8 mouse cellular contexts compared by ENCODE assay signal in genomic region chr6:48047114-48047449, GRCm38 (mm10). TPM values are rescaled to one million over a fixed set of nuclear protein-coding genes. Genes with fewer than 3 reads are reported as not detected.
DNase-seq lines count a peak whose midpoint lies in the region; ATAC-seq and TF ChIP-seq lines count a peak whose summit lies in the region.

No protein-coding gene starts in this region.

- 3% methylated on average over 12 of the region's 12 CpGs for WGBS in kidney, adult 2 months

- H3K4me3 ChIP-seq in kidney, adult 2 months (ENCODE audit: insufficient read depth, low read depth, low read length) = peak overlapping the region; percentile 94

- peaks cover 3% of the 10 kb centered on the region for H3K36me3 ChIP-seq in kidney, adult 2 months (ENCODE audit: control insufficient read depth, insufficient read depth, low read length)

- no peak overlapping the region for H3K27ac ChIP-seq in kidney, adult 2 months (ENCODE audit: insufficient read depth, low read depth, low read length)

- no peak for TF ChIP-seq CTCF in kidney, adult 2 months (conservative IDR thresholded peaks at IDR 0.05; ENCODE audit: insufficient read depth, insufficient read length, low read depth, low read length)

- no peaks in the 10 kb centered on the region for H3K27me3 ChIP-seq in kidney, adult 2 months (replicated peaks; ENCODE audit: control insufficient read depth, insufficient read depth, low read length)

- peak; percentile 24 for DNase-seq in kidney, adult 2 months
- no peak for DNase-seq in kidney, postnatal 25 days
- DNase-seq in MN1 (ENCODE audit: low spot score) = peak; percentile 43
- DNase-seq in forelimb bud, embryonic 11.5 days (ENCODE audit: low read depth, low spot score) = peak; percentile 9
- peak; percentile 13 for DNase-seq in mesoderm, embryonic 11.5 days (ENCODE audit: low read depth, low spot score)
- no peak for DNase-seq in cerebellum, adult 9-11 months
- DNase-seq in cerebellum, adult 11 months = no peak

- TF ChIP-seq POLR2A in kidney, adult 2 months (IDR thresholded peaks at IDR 0.05; ENCODE audit: low read depth, low read length) = no peak

- ATAC-seq in frontal cortex, adult (ENCODE audit: low TSS enrichment) = no peak

- H3K4me1 ChIP-seq in kidney, adult 2 months (ENCODE audit: control insufficient read depth, insufficient read depth, low read length) = no peaks in the 10 kb centered on the region; the same call in 1 of the 2 replicates

RNA-seq across cellular contexts. Expression of gene Zfp777, which starts 1.6 kb away (rescaled TPM):
- 16.8 and 19.3 TPM in 2 replicates for polyA plus RNA-seq in kidney, adult 2 months (2012; rRNA removed)

RNA-seq across cellular contexts. Expression of gene Zfp746, which starts 39.3 kb away (rescaled TPM):
- polyA plus RNA-seq in kidney, adult 2 months (2012; rRNA removed) = 14.8 and 17.4 TPM in 2 replicates

Comparison
In these comparisons a context has a peak if more than half of its experiments do, and no peak if none do; other contexts are left out.
1. DNase-seq: peak in kidney, adult 2 months (single experiment), MN1 (single experiment), forelimb bud, embryonic 11.5 days (single experiment) and mesoderm, embryonic 11.5 days (single experiment); none in kidney, postnatal 25 days (0 of 2), cerebellum, adult 9-11 months (single experiment) and cerebellum, adult 11 months (single experiment).